Mouse (Mus musculus): ENCODE data around the gene Gm20671. TPM values are rescaled to one million over a fixed set of nuclear protein-coding genes. Genes with fewer than 3 reads are reported as not detected.
"Not testable (repeated sequence)": the region's sequence is repeated elsewhere in the genome, so short reads cannot be mapped to it uniquely, and the experiment has no call there.

Gm20671 gene
- polyA plus RNA-seq, 1 experiment from 2014 or later = not detected

DNA sequence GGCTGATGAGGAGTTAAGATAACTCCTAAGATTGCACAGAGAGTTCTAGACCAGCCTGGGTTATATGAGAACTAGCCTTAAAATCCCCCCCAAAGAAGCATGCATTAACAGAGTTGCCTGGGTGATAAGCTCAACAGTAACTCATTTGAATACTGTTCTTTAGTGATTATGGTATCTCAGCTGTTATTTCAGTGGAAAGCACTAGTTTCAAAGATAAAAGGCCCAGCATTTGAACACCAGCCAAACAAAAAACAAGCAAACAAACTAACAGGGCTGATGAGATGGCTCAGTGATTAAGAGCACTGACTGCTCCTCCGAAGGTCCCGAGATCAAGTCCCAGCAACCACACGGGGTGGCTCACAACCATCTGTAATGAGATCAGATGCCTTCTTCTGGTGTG, 22.3 kb upstream of the Gm20671 start:
- ATAC-seq (no peak), DNase-seq (ENCODE audit: low spot score) (no peak)
- Histone ChIP-seq H3K4me1 (ENCODE audit: insufficient read depth, low read depth, low read length) (peaks cover 11% of the 10 kb centered on the region; the same call in 1 of the 2 replicates), H3K4me2 (replicated peaks; ENCODE audit: low read depth, low read length) (no peak overlapping the region), H3K27me3 (replicated peaks; ENCODE audit: insufficient read depth, low read length) (no peaks in the 10 kb centered on the region), H3K27ac (ENCODE audit: low read length) (no peak overlapping the region), H3K9ac (replicated peaks; ENCODE audit: low read depth) (no peak overlapping the region), H3K9me3 (ENCODE audit: low read length) (no peaks in the 10 kb centered on the region), H3K36me3 (ENCODE audit: insufficient read depth, low read length) (no peaks in the 10 kb centered on the region; the same call in 1 of the 2 replicates), H3K4me3 (ENCODE audit: low read depth, low read length) (no peak overlapping the region)
- 96% methylated on average over 3 of the region's 3 CpGs for WGBS
- no peak for TF ChIP-seq EP300 (IDR thresholded peaks at IDR 0.05)

DNA sequence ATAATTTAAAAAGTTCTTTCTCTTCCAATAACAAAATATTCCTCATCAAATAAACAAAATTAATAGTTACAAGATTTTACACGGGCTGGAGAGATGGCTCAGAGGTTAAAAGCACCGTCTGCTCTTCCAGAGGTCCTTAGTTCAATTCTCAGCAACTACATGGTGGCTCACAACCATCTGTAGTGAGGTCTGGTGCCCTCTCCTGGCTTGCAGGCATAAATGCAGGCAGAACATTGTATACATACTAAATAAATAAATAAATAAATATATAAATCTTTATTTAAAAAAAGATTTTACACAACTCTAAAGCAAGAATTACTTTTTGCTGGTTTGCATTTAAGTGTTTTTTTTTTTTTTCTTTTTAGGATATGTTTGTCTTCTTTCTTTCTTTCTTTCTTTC, 13.1 kb upstream of the Gm20671 start:
- Histone ChIP-seq H3K36me3 (ENCODE audit: insufficient read depth, low read length) (peaks cover 38% of the 10 kb centered on the region; the same call in 1 of the 2 replicates), H3K4me1 (ENCODE audit: insufficient read depth, low read depth, low read length) (no peaks in the 10 kb centered on the region), H3K27ac (ENCODE audit: low read length) (no peak overlapping the region), H3K4me3 (ENCODE audit: low read depth, low read length) (no peak overlapping the region), H3K9ac (replicated peaks; ENCODE audit: low read depth) (no peak overlapping the region), H3K9me3 (ENCODE audit: low read length) (no peaks in the 10 kb centered on the region), H3K4me2 (replicated peaks; ENCODE audit: low read depth, low read length) (no peak overlapping the region), H3K27me3 (replicated peaks; ENCODE audit: insufficient read depth, low read length) (no peaks in the 10 kb centered on the region)
- DNase-seq (ENCODE audit: low spot score) (no peak), ATAC-seq (no peak)
- TF ChIP-seq CTCF (IDR thresholded peaks at IDR 0.05) (peak; percentile 35), EP300 (IDR thresholded peaks at IDR 0.05) (no peak)
- WGBS = 89% methylated on average over 2 of the region's 2 CpGs

- DNase-seq (ENCODE audit: low spot score) (no peak), ATAC-seq (no peak)
- H3K27me3 ChIP-seq (replicated peaks; ENCODE audit: insufficient read depth, low read length) = no peaks in the 10 kb centered on the region
- H3K27ac ChIP-seq (ENCODE audit: low read length) = no peak overlapping the region
- 75% methylated on average over 5 of the region's 5 CpGs for WGBS
- no peak overlapping the region for H3K4me2 ChIP-seq (replicated peaks; ENCODE audit: low read depth, low read length)
- H3K9ac ChIP-seq (replicated peaks; ENCODE audit: low read depth) = no peak overlapping the region
- H3K4me3 ChIP-seq (ENCODE audit: low read depth, low read length) = no peak overlapping the region
- no peaks in the 10 kb centered on the region for H3K4me1 ChIP-seq (ENCODE audit: insufficient read depth, low read depth, low read length)
- no peaks in the 10 kb centered on the region for H3K9me3 ChIP-seq (ENCODE audit: low read length)
- TF ChIP-seq EP300 (IDR thresholded peaks at IDR 0.05) (no peak), CTCF (IDR thresholded peaks at IDR 0.05) (no peak)
- peaks cover 37% of the 10 kb centered on the region; the same call in 1 of the 2 replicates for H3K36me3 ChIP-seq (ENCODE audit: insufficient read depth, low read length)
Observed at GRCm38 (mm10) chr5:32836976-32837375, 10.1 kb upstream of the Gm20671 start.

DNA sequence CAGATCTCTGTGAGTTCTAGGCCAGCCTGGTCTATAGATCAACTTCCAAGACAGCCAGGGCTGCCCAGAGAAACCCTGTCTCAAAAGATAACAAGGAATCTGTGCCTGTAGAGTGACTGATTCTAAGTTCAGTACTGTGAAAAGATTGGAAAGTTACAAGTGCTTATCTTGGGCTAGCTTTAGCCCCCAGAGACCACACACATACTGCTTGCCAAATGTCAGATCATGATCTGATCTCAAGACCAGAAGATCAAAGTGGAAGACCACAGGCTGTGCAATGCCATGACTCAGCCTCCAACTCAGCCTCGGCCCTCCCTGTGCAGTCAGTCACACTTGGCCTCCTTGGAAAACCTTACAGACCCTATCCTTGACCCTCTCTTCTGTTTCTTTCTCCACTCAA, 7.6 kb upstream of the Gm20671 start:
- Histone ChIP-seq H3K9me3 (ENCODE audit: low read length) (no peaks in the 10 kb centered on the region), H3K4me3 (ENCODE audit: low read depth, low read length) (no peak overlapping the region), H3K27me3 (replicated peaks; ENCODE audit: insufficient read depth, low read length) (no peaks in the 10 kb centered on the region), H3K36me3 (ENCODE audit: insufficient read depth, low read length) (peaks cover 31% of the 10 kb centered on the region; the same call in 1 of the 2 replicates), H3K27ac (ENCODE audit: low read length) (no peak overlapping the region), H3K9ac (replicated peaks; ENCODE audit: low read depth) (no peak overlapping the region), H3K4me1 (ENCODE audit: insufficient read depth, low read depth, low read length) (no peaks in the 10 kb centered on the region), H3K4me2 (replicated peaks; ENCODE audit: low read depth, low read length) (no peak overlapping the region)
- WGBS = 83% methylated on average over 1 of the region's 1 CpGs
- DNase-seq (ENCODE audit: low spot score) (no peak), ATAC-seq (no peak)
- TF ChIP-seq EP300 (IDR thresholded peaks at IDR 0.05) (no peak), CTCF (IDR thresholded peaks at IDR 0.05) (no peak)

GRCm38 (mm10) chr5:32830054-32830453, 3.1 kb upstream of the Gm20671 start:
- H3K4me1 ChIP-seq (ENCODE audit: insufficient read depth, low read depth, low read length) = no peaks in the 10 kb centered on the region
- DNase-seq (ENCODE audit: low spot score) = no peak
- ATAC-seq = no peak
- H3K27ac ChIP-seq (ENCODE audit: low read length) = no peak overlapping the region
- no peak overlapping the region for H3K4me3 ChIP-seq (ENCODE audit: low read depth, low read length)
- no peaks in the 10 kb centered on the region for H3K9me3 ChIP-seq (ENCODE audit: low read length)
- no peak for TF ChIP-seq CTCF (IDR thresholded peaks at IDR 0.05)
- TF ChIP-seq EP300 (IDR thresholded peaks at IDR 0.05) = no peak
- H3K36me3 ChIP-seq (ENCODE audit: insufficient read depth, low read length) = peaks cover 18% of the 10 kb centered on the region; the same call in 1 of the 2 replicates
- 88% methylated on average over 2 of the region's 2 CpGs for WGBS
- no peaks in the 10 kb centered on the region for H3K27me3 ChIP-seq (replicated peaks; ENCODE audit: insufficient read depth, low read length)
- no peak overlapping the region for H3K9ac ChIP-seq (replicated peaks; ENCODE audit: low read depth)
- no peak overlapping the region for H3K4me2 ChIP-seq (replicated peaks; ENCODE audit: low read depth, low read length)

DNA sequence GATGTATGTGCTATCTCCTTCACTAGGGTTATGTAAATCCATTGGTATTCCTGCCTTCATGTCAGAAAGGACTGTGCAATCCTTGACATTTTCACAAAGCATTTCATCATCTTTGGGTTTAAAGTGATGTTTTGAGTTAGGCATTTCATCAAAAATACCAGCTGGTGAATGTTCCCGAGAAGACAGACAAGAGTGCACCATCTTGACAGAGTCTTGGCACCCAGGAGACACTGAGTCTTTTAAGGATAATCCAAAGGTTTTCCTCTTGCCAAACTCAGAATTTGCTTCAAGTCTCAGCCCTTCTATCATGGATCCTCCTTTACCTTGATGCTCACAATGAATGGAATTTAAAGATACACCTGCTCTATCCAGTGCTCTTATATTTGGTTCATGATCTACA, 1.9 kb upstream of the Gm20671 start:
- 79% methylated on average over 1 of the region's 1 CpGs for WGBS
- H3K4me2 ChIP-seq (replicated peaks; ENCODE audit: low read depth, low read length); H3K4me3 ChIP-seq (ENCODE audit: low read depth, low read length); H3K4me1 ChIP-seq (ENCODE audit: insufficient read depth, low read depth, low read length); H3K27me3 ChIP-seq (replicated peaks; ENCODE audit: insufficient read depth, low read length); ATAC-seq; DNase-seq (ENCODE audit: low spot score); H3K27ac ChIP-seq (ENCODE audit: low read length); H3K9ac ChIP-seq (replicated peaks; ENCODE audit: low read depth); H3K9me3 ChIP-seq (ENCODE audit: low read length): not testable (repeated sequence)
- H3K36me3 ChIP-seq (ENCODE audit: insufficient read depth, low read length) = peaks cover 14% of the 10 kb centered on the region; the same call in 1 of the 2 replicates

GRCm38 (mm10) chr5:32820471-32820870, 6.4 kb downstream of the Gm20671 start:
- TF ChIP-seq CTCF (IDR thresholded peaks at IDR 0.05) (no peak), EP300 (IDR thresholded peaks at IDR 0.05) (no peak)
- H3K36me3 ChIP-seq (ENCODE audit: insufficient read depth, low read length) = peaks cover 17% of the 10 kb centered on the region; the same call in 1 of the 2 replicates
- H3K27me3 ChIP-seq (replicated peaks; ENCODE audit: insufficient read depth, low read length) = no peaks in the 10 kb centered on the region
- H3K9ac ChIP-seq (replicated peaks; ENCODE audit: low read depth) = no peak overlapping the region
- no peaks in the 10 kb centered on the region for H3K4me1 ChIP-seq (ENCODE audit: insufficient read depth, low read depth, low read length)
- H3K4me2 ChIP-seq (replicated peaks; ENCODE audit: low read depth, low read length) = no peak overlapping the region
- no peak overlapping the region for H3K27ac ChIP-seq (ENCODE audit: low read length)
- no peak for DNase-seq (ENCODE audit: low spot score)
- no peaks in the 10 kb centered on the region for H3K9me3 ChIP-seq (ENCODE audit: low read length)
- WGBS = 91% methylated on average over 8 of the region's 8 CpGs
- H3K4me3 ChIP-seq (ENCODE audit: low read depth, low read length) = no peak overlapping the region
- ATAC-seq = no peak

All from lung, postnatal 0 days (tissue).